In genomic region chr4:86845384-86845783, GRCm38 (mm10) we compare ENCODE assay signal across 13 mouse cellular contexts. TPM values are rescaled to one million over a fixed set of nuclear protein-coding genes. Genes with fewer than 3 reads are reported as not detected.
DNase-seq lines count a peak whose midpoint lies in the region; TF ChIP-seq lines count a peak whose summit lies in the region.
"Had no signal": no experiment of that assay in that cellular context is flagged by ENCODE, and none has a peak within 500 bp of the region (broad histone marks: within the 10 kb centered on the region; RNA-seq: fewer than 3 reads in every experiment).

No protein-coding gene starts in this region.

- DNase-seq in cerebellum, adult 18-20 months: peak; percentile 37 to 39
- DNase-seq in cerebellum, adult 8-10 months: no peak
- peak; percentile 93 for DNase-seq in liver, adult 2 months (ENCODE audit: extremely low read depth, low read depth, low spot score)
- DNase-seq in liver: no peak
- DNase-seq in cerebellum, postnatal 25 days: peak; percentile 55 to 60
- peak; percentile 21 to 29 for DNase-seq in heart, postnatal 36 days
- DNase-seq in urinary bladder, postnatal 14 days (ENCODE audit: low spot score): no peak
- no peak for DNase-seq in right cerebral cortex, postnatal 4 days
- DNase-seq: kidney, adult 9 months had no signal

- H3K36me3 ChIP-seq in liver, adult 2 months (ENCODE audit: control insufficient read depth, insufficient read depth, low read length): peaks cover 20% of the 10 kb centered on the region; the same call in 1 of the 2 replicates

- no peak for TF ChIP-seq POLR2A in liver, adult 2 months (IDR thresholded peaks at IDR 0.05; ENCODE audit: extremely low read depth, insufficient read depth, low read length)

- no peaks in the 10 kb centered on the region for H3K27me3 ChIP-seq in liver, adult 2 months (ENCODE audit: control insufficient read depth, insufficient read depth, low read length)
- H3K27me3 ChIP-seq: limb, embryonic 15.5 days; lung, embryonic 15.5 days; neural tube, embryonic 13.5 days had no signal

- H3K79me2 ChIP-seq in liver, adult 2 months (ENCODE audit: control insufficient read depth, insufficient read depth, low read length): no peaks in the 10 kb centered on the region; the same call in 1 of the 2 replicates

- WGBS in liver, adult 2 months: 32% methylated on average over 3 of the region's 3 CpGs

- no peak overlapping the region for H3K4me3 ChIP-seq in liver, adult 2 months (ENCODE audit: insufficient read depth, low read depth, low read length)
- H3K4me3 ChIP-seq: limb, embryonic 15.5 days; lung, embryonic 15.5 days; neural tube, embryonic 13.5 days had no signal

- peak overlapping the region; percentile 11; the same call in 1 of the 2 replicates for H3K27ac ChIP-seq in liver, adult 2 months (replicated peaks; ENCODE audit: insufficient read depth, low read depth, low read length)
- H3K27ac ChIP-seq: limb, embryonic 15.5 days; lung, embryonic 15.5 days; neural tube, embryonic 13.5 days had no signal

- intact Hi-C loops in heart, postnatal 36 days (cut with DNase I): no loop called here

- H3K4me1 ChIP-seq in liver, adult 2 months (ENCODE audit: control insufficient read depth, insufficient read depth, low read length): peaks cover 4% of the 10 kb centered on the region
- H3K4me1 ChIP-seq: limb, embryonic 15.5 days; lung, embryonic 15.5 days; neural tube, embryonic 13.5 days had no signal

- no peak overlapping the region for H3K9ac ChIP-seq in liver, adult 2 months (ENCODE audit: low read depth, low read length)
- H3K9ac ChIP-seq: limb, embryonic 15.5 days; lung, embryonic 15.5 days; neural tube, embryonic 13.5 days had no signal

- no peak for TF ChIP-seq CTCF in liver, adult 2 months (IDR thresholded peaks at IDR 0.05; ENCODE audit: low read depth, low read length)

RNA-seq across cellular contexts. Expression of gene Rps6, which starts 11.8 kb away (rescaled TPM):
- 380 and 503 TPM in 2 replicates for total RNA-seq in liver, adult 2 months (2014; rRNA removed)
- 280 and 301 TPM in 2 replicates for polyA plus RNA-seq in liver, adult 2 months (2012; rRNA removed)
- 100 to 1,000 TPM; 492 to 522 TPM for total RNA-seq in heart, postnatal 36 days (2021)

RNA-seq across cellular contexts. Expression of gene Acer2, which starts 28.8 kb away (rescaled TPM):
- total RNA-seq in liver, adult 2 months (2014; rRNA removed): 11.5 and 13.2 TPM in 2 replicates
- polyA plus RNA-seq in liver, adult 2 months (2012; rRNA removed): 5.6 and 6.5 TPM in 2 replicates
- 10 to 100 TPM; 17.0 to 21.1 TPM for total RNA-seq in heart, postnatal 36 days (2021)
- polyA plus RNA-seq: G1E had no signal

Comparison
In these comparisons a context has a peak if more than half of its experiments do, and no peak if none do; other contexts are left out.
1. DNase-seq: peak in cerebellum, adult 18-20 months (2 of 2), liver, adult 2 months (single experiment), cerebellum, postnatal 25 days (2 of 2) and heart, postnatal 36 days (2 of 2); none in cerebellum, adult 8-10 months (single experiment), liver (single experiment), urinary bladder, postnatal 14 days (single experiment) and right cerebral cortex, postnatal 4 days (single experiment).